Mouse (Mus musculus): ENCODE measurements around the gene Wdr45.
"Not testable (repeated sequence)": the region's sequence is repeated elsewhere in the genome, so short reads cannot be mapped to it uniquely, and the experiment has no call there.

Gene Wdr45

DNA sequence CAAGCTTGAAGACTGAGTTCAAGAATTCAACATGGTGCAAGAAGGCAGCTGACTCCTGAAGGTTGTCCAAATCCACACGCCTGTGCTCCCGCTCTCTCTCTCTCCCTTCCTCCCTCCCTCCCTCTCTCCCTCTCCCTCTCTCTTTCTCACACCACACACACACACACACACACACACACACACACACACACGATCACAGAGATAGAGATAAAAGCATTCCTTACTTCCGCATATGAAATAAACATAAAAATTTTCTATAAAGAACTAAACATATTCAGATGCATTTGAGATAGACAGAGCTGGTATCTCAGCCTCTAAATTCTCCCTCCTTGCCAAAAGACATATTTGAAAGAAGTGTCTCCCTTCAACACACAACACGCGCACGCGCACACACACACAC is 31.3 kb downstream of the Wdr45 start:
- in situ Hi-C loops (cut with MboI; ENCODE audit: low pct_unique_long_range_greater_than_20kb in 1 of 2, low sequenced_read_pairs in 2 of 2, unreplicated experiment in 1 of 2): loop anchor here in 1 of 2 experiments (10.0 kb wide), 1 partner anchor 49 kb away; no protein-coding TSS in a partner anchor

GRCm38 (mm10) chrX:7750432-7751116 is 36.4 kb downstream of the Wdr45 start, which contains the start of gene Ccdc120:
Ccdc120 (minus strand) TSS chrX:7750905.
- in situ Hi-C loops (cut with MboI; ENCODE audit: low pct_unique_long_range_greater_than_20kb in 1 of 2, low sequenced_read_pairs in 2 of 2, unreplicated experiment in 1 of 2): no loop called here

DNA sequence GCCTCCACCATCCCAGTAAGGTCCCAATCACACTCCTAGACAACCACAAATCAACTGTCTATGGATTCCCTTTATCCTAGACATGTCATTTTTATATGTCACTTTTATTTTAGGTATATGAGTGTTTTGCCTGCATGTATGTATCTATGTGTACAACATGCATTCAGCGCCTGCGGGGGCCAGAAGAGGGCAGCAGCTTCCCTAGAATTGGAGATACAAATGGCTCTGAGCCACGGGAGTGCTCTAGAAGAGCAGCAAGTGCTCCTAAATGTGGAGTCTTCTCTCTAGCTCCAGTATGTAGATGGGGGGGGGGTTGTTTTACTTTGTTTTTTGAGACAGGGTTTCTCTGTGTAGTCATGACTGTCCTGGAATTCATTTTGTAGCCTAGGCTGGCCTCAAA is 39.5 kb downstream of the Wdr45 start:
- in situ Hi-C loops (cut with MboI; ENCODE audit: low pct_unique_long_range_greater_than_20kb in 1 of 2, low sequenced_read_pairs in 2 of 2, unreplicated experiment in 1 of 2): not testable (repeated sequence)

GRCm38 (mm10) chrX:7762137-7762920 is 48.2 kb downstream of the Wdr45 start, which contains the start of gene Tfe3:
Tfe3 (plus strand) TSS chrX:7762560.
- in situ Hi-C loops (cut with MboI; ENCODE audit: low pct_unique_long_range_greater_than_20kb in 1 of 2, low sequenced_read_pairs in 2 of 2, unreplicated experiment in 1 of 2): no loop called here

GRCm38 (mm10) chrX:7762921-7763197 is 48.7 kb downstream of the Wdr45 start:
- in situ Hi-C loops (cut with MboI; ENCODE audit: low pct_unique_long_range_greater_than_20kb in 1 of 2, low sequenced_read_pairs in 2 of 2, unreplicated experiment in 1 of 2): no loop called here

- in situ Hi-C loops (cut with MboI; ENCODE audit: low pct_unique_long_range_greater_than_20kb in 1 of 2, low sequenced_read_pairs in 2 of 2, unreplicated experiment in 1 of 2): no loop called here
Measured at GRCm38 (mm10) chrX:7763631-7764393, 49.7 kb downstream of the Wdr45 start.

DNA sequence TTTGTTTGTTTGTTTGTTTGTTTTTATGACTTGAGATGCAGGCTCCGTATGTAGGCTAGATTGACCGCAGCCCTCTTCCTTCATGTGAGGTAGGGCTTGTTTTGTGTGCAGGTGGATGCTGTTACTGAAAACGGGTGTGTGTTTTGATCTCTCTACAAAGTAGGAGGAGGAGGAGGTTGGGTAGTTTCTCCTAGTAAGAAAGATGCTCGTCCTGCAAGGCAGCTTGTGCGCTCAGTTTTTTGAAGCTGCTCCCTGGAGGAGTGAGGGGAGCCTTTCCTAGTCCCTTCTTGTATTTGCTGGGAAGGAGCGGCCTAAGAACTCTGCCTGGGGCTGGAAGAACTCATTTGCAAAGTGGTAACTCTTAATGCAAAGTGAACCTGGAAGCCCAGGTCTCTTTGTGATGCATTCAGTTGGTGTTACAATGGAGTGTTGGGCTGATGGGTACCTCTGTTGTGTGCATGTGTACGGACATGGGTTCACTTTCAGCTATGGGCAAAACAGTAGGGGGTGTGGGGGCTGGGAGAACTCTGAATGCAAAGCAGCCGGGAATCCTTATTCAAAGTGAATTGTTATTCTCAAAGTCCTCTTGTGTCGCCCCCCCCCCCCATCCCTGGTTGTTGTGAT is 50.6 kb downstream of the Wdr45 start:
- in situ Hi-C loops (cut with MboI; ENCODE audit: low pct_unique_long_range_greater_than_20kb in 1 of 2, low sequenced_read_pairs in 2 of 2, unreplicated experiment in 1 of 2): no loop called here

- in situ Hi-C loops (cut with MboI; ENCODE audit: low pct_unique_long_range_greater_than_20kb in 1 of 2, low sequenced_read_pairs in 2 of 2, unreplicated experiment in 1 of 2): no loop called here
Measured at GRCm38 (mm10) chrX:7765281-7765670, 51.1 kb downstream of the Wdr45 start.

DNA sequence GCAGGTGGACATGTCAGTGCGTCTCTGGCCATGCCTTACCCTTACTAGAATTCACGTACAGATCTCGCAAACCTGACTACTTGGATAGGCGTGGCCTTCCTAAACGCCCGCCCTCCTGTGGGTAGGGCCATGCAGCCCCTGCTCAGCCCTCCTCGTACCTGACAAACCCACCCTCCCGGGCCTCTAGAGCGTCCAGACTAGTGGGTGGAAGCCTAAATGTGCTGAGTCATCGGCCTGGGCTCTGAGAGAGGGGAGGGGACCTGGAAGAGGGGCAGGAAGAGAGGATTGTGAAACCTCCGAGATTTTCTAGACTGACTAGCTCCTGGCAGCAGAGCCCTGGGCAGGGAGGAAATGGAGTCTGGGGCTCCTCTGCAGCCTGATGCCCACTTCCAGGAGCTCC is 51.6 kb downstream of the Wdr45 start:
- in situ Hi-C loops (cut with MboI; ENCODE audit: low pct_unique_long_range_greater_than_20kb in 1 of 2, low sequenced_read_pairs in 2 of 2, unreplicated experiment in 1 of 2): no loop called here

DNA sequence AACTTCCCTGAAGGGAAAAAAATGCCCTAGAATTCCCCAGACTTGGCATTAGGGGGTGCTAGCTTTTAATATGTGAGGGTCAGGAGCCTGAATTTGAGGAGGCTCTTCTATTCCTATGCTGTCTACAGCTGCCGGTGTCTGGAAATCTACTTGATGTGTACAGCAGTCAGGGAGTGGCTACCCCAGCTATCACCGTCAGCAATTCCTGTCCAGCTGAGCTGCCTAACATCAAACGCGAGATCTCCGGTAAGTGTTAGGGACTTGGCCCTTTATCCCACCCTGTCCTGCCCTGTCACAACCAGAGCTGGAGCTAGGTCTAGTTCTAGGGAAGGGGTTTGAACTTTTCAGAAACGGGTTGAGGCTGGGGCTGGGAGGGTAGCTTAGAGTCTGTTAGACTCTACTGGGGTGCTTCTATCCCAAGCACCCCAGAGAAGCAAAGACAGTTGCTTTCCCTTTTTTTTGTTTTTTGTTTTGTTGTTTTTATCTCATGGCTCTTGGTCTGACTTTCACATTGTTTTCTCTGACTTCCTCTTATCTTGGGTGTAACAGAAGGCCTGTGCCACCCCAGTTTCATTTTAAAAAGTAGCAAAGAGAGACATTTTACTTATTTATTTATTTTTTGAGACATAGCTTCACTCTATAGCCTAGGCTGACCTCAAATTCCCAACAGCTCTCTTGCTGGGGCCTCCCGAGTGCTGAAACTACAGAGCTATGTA is 55.3 kb downstream of the Wdr45 start:
- in situ Hi-C loops (cut with MboI; ENCODE audit: low pct_unique_long_range_greater_than_20kb in 1 of 2, low sequenced_read_pairs in 2 of 2, unreplicated experiment in 1 of 2): no loop called here

GRCm38 (mm10) chrX:7772766-7773165 is 58.6 kb downstream of the Wdr45 start:
- in situ Hi-C loops (cut with MboI; ENCODE audit: low pct_unique_long_range_greater_than_20kb in 1 of 2, low sequenced_read_pairs in 2 of 2, unreplicated experiment in 1 of 2): no loop called here

- in situ Hi-C loops (cut with MboI; ENCODE audit: low pct_unique_long_range_greater_than_20kb in 1 of 2, low sequenced_read_pairs in 2 of 2, unreplicated experiment in 1 of 2): no loop called here
Measured at GRCm38 (mm10) chrX:7775501-7776205, 61.5 kb downstream of the Wdr45 start.

DNA sequence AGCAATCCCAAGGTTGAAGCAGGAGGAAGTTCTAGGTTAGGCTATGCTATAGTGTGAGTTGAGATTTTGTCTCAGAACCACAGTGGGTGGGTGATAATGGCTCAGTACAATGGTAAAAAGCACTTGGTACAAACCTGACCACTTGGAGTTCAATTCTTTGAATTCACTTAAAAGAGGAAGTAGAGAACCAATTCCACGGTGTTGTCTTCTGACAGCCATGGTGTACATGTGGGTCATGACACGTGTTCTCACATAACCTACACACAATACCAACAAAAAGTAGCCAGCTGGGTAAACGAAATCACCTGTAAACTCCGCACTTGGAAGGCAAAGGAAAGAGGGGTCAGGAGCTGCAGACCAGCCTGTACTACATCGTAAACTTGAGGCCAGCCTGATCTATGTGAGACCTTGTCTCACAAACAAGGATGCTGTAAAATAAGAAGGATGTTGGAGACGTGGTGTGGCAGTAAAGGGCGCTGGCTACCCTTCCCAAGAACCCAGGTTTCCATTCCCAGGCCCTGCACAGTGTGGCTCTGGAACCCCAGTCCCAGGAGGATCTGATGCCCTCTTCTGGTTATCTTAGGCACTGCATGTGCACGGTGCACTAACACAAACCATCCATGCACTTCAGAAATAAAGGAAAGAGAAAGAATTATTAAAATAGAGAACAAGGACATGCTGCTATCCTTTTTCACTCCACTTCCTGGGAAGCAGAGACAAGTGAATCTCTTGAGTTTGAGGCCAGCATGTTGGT is 62.4 kb downstream of the Wdr45 start:
- in situ Hi-C loops (cut with MboI; ENCODE audit: low pct_unique_long_range_greater_than_20kb in 1 of 2, low sequenced_read_pairs in 2 of 2, unreplicated experiment in 1 of 2): no loop called here
